Mouse (Mus musculus) liver, embryonic 12.5 days (tissue): ENCODE data around the gene Lrp5. TPM values are rescaled to one million over a fixed set of nuclear protein-coding genes. Genes with fewer than 3 reads are reported as not detected.

ENCODE experiments used
- ATAC-seq: fragments of 200-750 bp; cut with Nextera tagmentation; 2 replicates; pipeline ENCODE4 v1.8.0; 2017; ENCODE audit warnings: moderate number of reproducible peaks, mild to moderate bottlenecking, moderate library complexity
- H3K27ac ChIP-seq: fragments of 300-500 bp; sonication (generic); 2 replicates; pipeline ENCODE4 v1.5.1; 2016; ENCODE audit warnings: mild to moderate bottlenecking
- H3K27me3 ChIP-seq: fragments of 300-500 bp; sonication (generic); replicated peaks from 2 replicates; pipeline ENCODE4 v1.6.1; 2016; ENCODE audit warnings: mild to moderate bottlenecking, moderate library complexity
- H3K36me3 ChIP-seq: fragments of 300-500 bp; sonication (generic); 2 replicates; pipeline ENCODE4 v1.6.1; 2016; ENCODE audit warnings: mild to moderate bottlenecking, moderate library complexity
- H3K4me1 ChIP-seq: fragments of 300-500 bp; sonication (generic); 2 replicates; pipeline ENCODE4 v1.6.1; 2016
- H3K4me2 ChIP-seq: fragments of 300-500 bp; sonication (generic); 2 replicates; pipeline ENCODE4 v1.6.1; 2016; ENCODE audit warnings: mild to moderate bottlenecking, moderate library complexity
- H3K4me3 ChIP-seq: fragments of 300-500 bp; sonication (generic); 2 replicates; pipeline ENCODE4 v1.5.1; 2016; ENCODE audit warnings: mild to moderate bottlenecking, moderate library complexity
- H3K9ac ChIP-seq: fragments of 300-500 bp; sonication (generic); 2 replicates; pipeline ENCODE4 v1.6.1; 2016; ENCODE audit warnings: mild to moderate bottlenecking, moderate library complexity
- H3K9me3 ChIP-seq: fragments of 300-500 bp; sonication (generic); replicated peaks from 2 replicates; pipeline ENCODE4 v1.6.1; 2016; ENCODE audit warnings: mild to moderate bottlenecking, moderate library complexity
- WGBS: fragments of 180-500 bp; shearing (Covaris S2); methylation state at CpG from one replicate; pipeline ENCODE4 v1.1.7; 2016; ENCODE audit not compliant: insufficient replicate concordance; 5-methylcytosine and 5-hydroxymethylcytosine counted together
- polyA plus RNA-seq: library from polyadenylated mRNA; unstranded; fragments of >200 nt; fragmentation: Nextera tagmentation; extraction: Ambion mirVana; gene quantifications from 2 replicates; pipeline ENCODE4 v1.2.1, GENCODE M21; 2016

Gene Lrp5
- polyA plus RNA-seq, 1 experiment from 2014 or later, result 2.7 TPM

GRCm38 (mm10) chr19:3692414-3693145 is 6.2 kb upstream of the Lrp5 start:
- Histone ChIP-seq H3K4me3 (no peak overlapping the region), H3K27ac (no peak overlapping the region), H3K36me3 (no peaks in the 10 kb centered on the region), H3K9me3 (no peaks in the 10 kb centered on the region), H3K4me1 (peaks cover 10% of the 10 kb centered on the region; the same call in 1 of the 2 replicates), H3K27me3 (peaks cover 6% of the 10 kb centered on the region; the same call in 1 of the 2 replicates), H3K4me2 (no peak overlapping the region), H3K9ac (no peak overlapping the region)
- WGBS, result 48% methylated on average over 6 of the region's 6 CpGs
- no peak for ATAC-seq

GRCm38 (mm10) chr19:3691337-3691736 is 5.0 kb upstream of the Lrp5 start:
- H3K4me1 ChIP-seq, result peaks cover 22% of the 10 kb centered on the region
- H3K27ac ChIP-seq, result no peak overlapping the region
- H3K36me3 ChIP-seq, result no peaks in the 10 kb centered on the region
- no peak overlapping the region for H3K9ac ChIP-seq
- ATAC-seq, result no peak
- H3K4me3 ChIP-seq, result no peak overlapping the region
- 77% methylated on average over 5 of the region's 5 CpGs for WGBS
- H3K27me3 ChIP-seq, result peaks cover 18% of the 10 kb centered on the region
- H3K4me2 ChIP-seq, result no peak overlapping the region
- no peaks in the 10 kb centered on the region for H3K9me3 ChIP-seq

GRCm38 (mm10) chr19:3687676-3688171 is 1.4 kb upstream of the Lrp5 start:
- WGBS, result 21% methylated on average over 5 of the region's 5 CpGs
- H3K4me2 ChIP-seq, result no peak overlapping the region

DNA sequence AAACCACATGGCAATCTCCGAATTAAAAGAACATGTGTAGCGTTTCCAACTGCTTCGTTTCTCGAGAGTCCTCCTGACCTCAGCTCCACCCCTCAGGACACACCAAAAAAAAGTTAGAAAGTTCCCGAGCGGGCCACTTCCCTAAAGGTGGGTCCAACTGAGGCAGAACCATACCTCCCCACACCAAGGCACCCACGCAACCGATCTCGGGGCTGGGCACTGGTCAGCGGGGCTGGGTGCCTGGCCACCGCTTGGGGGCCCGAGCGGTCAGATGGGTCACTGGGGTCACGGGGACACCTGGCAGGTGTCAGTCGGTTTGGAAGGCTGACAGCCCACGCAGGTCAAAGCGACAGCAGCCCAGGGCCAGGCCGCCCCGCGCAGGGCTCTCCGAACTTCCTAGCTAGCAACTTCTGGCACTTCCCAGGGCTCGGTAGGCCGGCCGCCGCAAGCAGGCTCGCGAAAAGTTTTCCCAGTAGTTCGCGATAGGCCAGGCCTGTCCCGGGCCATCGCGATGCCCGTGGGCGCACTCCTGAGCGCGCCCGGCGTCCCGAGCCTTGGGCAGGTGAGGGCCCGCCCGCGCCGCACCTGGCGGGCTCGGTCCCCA is 651 bp downstream of the Lrp5 start:
- no peak for ATAC-seq
- peaks cover 71% of the 10 kb centered on the region for H3K4me1 ChIP-seq
- peak overlapping the region; percentile 79 for H3K9ac ChIP-seq
- H3K36me3 ChIP-seq, result no peaks in the 10 kb centered on the region
- peak overlapping the region; percentile 73 for H3K4me3 ChIP-seq
- H3K27ac ChIP-seq, result peak overlapping the region; percentile 75
- peak overlapping the region; percentile 94 for H3K4me2 ChIP-seq
- H3K27me3 ChIP-seq, result peaks cover 33% of the 10 kb centered on the region
- H3K9me3 ChIP-seq, result no peaks in the 10 kb centered on the region
- WGBS, result 1% methylated on average over 45 of the region's 45 CpGs

More at GRCm38 (mm10) chr19:3687676-3688171, 1.4 kb upstream of the Lrp5 start:
- Histone ChIP-seq H3K4me1 (peaks cover 53% of the 10 kb centered on the region), H3K9ac (no peak overlapping the region), H3K27me3 (peaks cover 33% of the 10 kb centered on the region), H3K4me3 (no peak overlapping the region), H3K36me3 (no peaks in the 10 kb centered on the region), H3K9me3 (no peaks in the 10 kb centered on the region), H3K27ac (peak overlapping the region; percentile 75)
- peak; percentile 67 for ATAC-seq

DNA sequence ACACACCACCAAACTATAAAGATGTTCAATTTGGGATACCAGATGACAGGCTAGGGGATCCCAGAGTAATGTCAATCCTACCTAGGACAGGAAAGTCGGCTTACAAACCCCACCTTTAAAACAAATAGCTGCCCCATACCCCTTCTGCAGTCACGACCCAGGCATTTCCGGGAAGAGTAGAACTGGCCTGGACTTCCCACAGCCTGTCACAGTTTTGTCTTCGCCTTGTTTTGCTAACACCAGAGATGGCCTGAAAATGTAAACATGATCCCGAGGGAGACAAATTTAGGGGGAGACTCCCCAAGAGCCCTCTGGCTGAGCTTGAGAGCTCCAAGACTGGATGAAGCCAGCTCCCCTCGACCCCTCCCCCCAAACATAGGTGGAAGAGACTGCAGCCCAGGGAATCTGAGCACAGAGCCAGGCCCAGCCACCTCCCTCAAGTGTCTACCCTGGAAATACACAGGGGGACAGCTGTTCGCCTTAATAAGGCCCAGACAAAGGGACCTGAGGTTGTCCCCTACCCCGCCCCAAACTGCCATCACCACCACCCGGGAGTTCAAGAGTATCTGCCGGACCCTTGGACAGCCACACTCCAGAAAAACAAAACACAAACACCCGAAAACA is 1.3 kb downstream of the Lrp5 start:
- ATAC-seq, result no peak
- H3K27me3 ChIP-seq, result peaks cover 33% of the 10 kb centered on the region
- H3K9me3 ChIP-seq, result no peaks in the 10 kb centered on the region
- H3K4me3 ChIP-seq, result peak overlapping the region; percentile 73
- H3K4me1 ChIP-seq, result peaks cover 77% of the 10 kb centered on the region
- H3K9ac ChIP-seq, result peak overlapping the region; percentile 79
- 15% methylated on average over 11 of the region's 11 CpGs for WGBS
- H3K4me2 ChIP-seq, result peak overlapping the region; percentile 94
- H3K36me3 ChIP-seq, result no peaks in the 10 kb centered on the region
- peak overlapping the region; percentile 75 for H3K27ac ChIP-seq

DNA sequence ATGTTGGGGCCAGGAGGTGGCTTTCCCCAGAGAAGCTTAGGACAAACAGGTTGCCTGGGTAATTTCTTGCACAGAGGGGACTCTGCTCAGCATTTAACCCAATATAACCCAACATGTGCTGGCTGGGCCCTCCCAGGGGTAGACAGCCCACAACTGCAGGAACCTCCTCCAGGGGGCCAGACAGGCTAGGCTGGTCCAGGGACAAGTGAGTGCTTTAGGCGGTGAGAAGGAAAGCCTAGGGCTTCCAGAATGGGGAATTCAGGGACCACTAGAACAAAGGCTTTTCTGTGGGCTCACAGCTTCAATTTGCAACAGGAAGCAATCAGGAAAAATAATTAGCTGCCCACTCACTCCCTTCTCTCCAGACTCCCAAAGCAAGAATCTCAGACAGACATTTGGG is 1.9 kb downstream of the Lrp5 start:
- no peak overlapping the region for H3K9ac ChIP-seq

DNA sequence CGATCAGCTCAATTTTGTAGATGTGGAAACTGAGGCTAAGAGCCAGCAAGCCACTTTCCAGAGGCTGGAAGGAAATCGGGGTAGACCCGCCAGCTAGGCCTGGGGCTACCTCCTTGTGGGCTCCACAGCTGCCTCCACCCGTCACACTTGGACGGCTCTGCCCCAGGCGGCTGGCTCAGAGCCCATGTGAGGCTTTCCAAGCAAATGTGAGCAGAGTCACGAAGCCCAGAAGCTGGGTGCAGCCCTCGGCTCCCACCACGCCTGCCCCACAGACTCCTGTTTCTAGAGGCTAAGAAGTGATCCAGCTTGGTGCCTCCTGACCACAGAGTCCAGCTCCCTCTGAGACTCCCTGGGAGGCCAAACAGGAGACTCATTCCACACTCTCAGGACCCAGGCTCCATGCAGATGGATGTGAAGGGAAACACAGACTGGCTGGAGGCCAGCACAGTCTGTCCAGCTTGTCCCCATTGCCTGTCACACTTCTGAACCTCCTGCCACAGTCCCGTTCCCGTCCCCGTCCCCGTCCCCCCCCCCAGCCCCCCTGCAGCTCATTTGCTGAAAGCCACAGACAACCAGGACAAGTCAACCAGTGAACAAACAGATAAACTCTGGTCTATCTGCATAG is 4.9 kb downstream of the Lrp5 start:
- Histone ChIP-seq H3K36me3 (no peaks in the 10 kb centered on the region), H3K27ac (no peak overlapping the region; the same call in 1 of the 2 replicates), H3K4me1 (peaks cover 64% of the 10 kb centered on the region), H3K9ac (no peak overlapping the region), H3K27me3 (peaks cover 16% of the 10 kb centered on the region), H3K4me2 (0 out of 2 replicates have a peak overlapping the region, but pooled peaks have one; percentile 5), H3K4me3 (no peak overlapping the region), H3K9me3 (no peaks in the 10 kb centered on the region)
- ATAC-seq, result no peak
- WGBS, result 52% methylated on average over 13 of the region's 13 CpGs

More for the DNA sequence above, 1.9 kb downstream of the Lrp5 start:
- Histone ChIP-seq H3K9me3 (no peaks in the 10 kb centered on the region), H3K27ac (peak overlapping the region; percentile 75; the same call in 1 of the 2 replicates), H3K4me3 (peak overlapping the region; percentile 73; the same call in 1 of the 2 replicates), H3K27me3 (peaks cover 33% of the 10 kb centered on the region), H3K36me3 (no peaks in the 10 kb centered on the region), H3K4me1 (peaks cover 83% of the 10 kb centered on the region), H3K4me2 (peak overlapping the region; percentile 94)
- 24% methylated on average over 1 of the region's 1 CpGs for WGBS
- no peak for ATAC-seq

GRCm38 (mm10) chr19:3680732-3681131 is 5.6 kb downstream of the Lrp5 start:
- Histone ChIP-seq H3K9ac (no peak overlapping the region), H3K27ac (no peak overlapping the region; the same call in 1 of the 2 replicates), H3K36me3 (no peaks in the 10 kb centered on the region), H3K9me3 (no peaks in the 10 kb centered on the region), H3K4me2 (no peak overlapping the region), H3K27me3 (peaks cover 9% of the 10 kb centered on the region), H3K4me1 (peaks cover 58% of the 10 kb centered on the region), H3K4me3 (no peak overlapping the region)
- 75% methylated on average over 7 of the region's 7 CpGs for WGBS
- ATAC-seq, result no peak

DNA sequence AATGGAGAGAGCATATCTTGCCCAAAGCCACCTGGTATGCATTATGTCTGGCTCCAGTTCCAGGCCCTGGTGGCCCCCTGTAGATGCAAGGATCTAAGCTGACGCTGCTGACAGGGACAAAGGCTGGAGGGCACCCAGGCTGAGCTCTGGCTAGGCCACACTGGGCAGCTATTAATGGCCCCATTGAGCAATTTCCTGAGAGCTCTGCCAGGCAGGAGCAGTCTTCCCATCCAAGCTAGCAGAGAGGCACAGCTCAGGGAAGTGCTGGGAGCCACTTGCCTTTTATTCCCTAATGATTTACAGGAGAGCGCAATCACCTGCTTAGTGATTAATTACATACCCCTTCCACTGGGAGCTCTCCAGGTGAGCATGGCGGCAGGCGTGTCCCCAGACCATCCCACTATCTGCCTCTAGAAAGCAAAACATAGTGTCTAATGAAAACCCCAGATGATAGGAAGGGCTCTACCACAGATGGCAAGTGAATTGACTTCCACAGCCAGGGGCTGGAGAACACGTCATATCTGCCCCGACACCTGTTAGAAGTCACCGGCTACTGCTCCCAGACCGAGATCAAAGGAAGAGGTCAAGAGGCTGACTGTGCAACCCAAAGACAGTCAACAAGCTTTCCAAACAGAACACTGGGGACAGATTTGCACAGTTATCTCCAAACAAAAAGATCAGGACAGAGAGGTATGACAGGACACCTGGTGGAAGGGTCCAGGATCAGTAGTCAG is 12.1 kb downstream of the Lrp5 start:
- 71% methylated on average over 8 of the region's 8 CpGs for WGBS
- Histone ChIP-seq H3K9ac (no peak overlapping the region), H3K27me3 (no peaks in the 10 kb centered on the region), H3K27ac (peak overlapping the region; percentile 54; the same call in 1 of the 2 replicates), H3K4me3 (no peak overlapping the region), H3K36me3 (peaks cover 18% of the 10 kb centered on the region), H3K4me1 (peaks cover 19% of the 10 kb centered on the region), H3K4me2 (no peak overlapping the region), H3K9me3 (0 out of 2 replicates have a peak, but pooled peaks cover 4% of the 10 kb centered on the region)
- peak; percentile 73 for ATAC-seq

DNA sequence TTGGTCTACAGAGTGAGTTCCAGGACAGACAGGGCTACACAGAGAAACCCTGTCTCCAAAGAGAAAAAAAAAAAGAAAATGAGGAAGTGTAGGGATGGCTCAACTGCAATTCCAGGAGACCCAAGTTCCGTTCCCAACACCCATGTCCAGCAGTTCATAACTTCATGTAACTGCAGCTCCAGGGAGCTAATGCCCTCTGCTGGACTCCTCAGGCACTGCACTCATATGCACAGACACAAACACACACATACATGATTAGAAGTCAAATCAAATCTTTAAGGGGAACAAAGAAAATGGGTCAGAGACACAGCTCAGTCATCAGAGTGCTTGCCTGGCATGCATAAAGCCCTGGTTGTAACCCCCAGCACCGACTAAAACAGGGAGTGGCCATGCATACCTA is 13.2 kb downstream of the Lrp5 start:
- H3K27ac ChIP-seq, result 0 out of 2 replicates have a peak overlapping the region, but pooled peaks have one; percentile 15
- WGBS, result 79% methylated on average over 2 of the region's 2 CpGs
- no peak overlapping the region for H3K4me2 ChIP-seq
- peaks cover 18% of the 10 kb centered on the region for H3K36me3 ChIP-seq
- ATAC-seq, result no peak
- peaks cover 30% of the 10 kb centered on the region for H3K4me1 ChIP-seq
- H3K9ac ChIP-seq, result no peak overlapping the region
- H3K9me3 ChIP-seq, result 0 out of 2 replicates have a peak, but pooled peaks cover 4% of the 10 kb centered on the region
- H3K27me3 ChIP-seq, result no peaks in the 10 kb centered on the region
- no peak overlapping the region for H3K4me3 ChIP-seq

DNA sequence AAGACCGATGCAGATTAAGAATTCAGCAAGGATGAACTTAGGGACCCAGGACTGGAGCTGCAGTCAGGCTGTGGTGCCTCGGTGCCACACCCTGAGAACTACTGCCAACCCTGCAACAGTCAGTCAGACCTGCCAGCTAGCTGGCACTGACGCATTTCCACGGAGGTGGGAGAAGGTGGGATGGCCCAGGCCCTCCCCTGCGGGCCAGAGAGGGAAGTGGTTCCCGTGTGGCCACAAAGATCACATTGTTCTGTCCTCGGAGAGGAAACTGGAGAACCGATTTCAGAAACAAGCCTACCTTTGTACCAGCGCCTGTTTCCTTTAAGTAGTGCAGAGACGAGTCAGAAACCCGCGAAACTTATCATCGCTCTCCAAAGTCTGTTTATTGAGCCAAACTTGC is 17.3 kb downstream of the Lrp5 start:
- ATAC-seq, result no peak
- peak overlapping the region; percentile 11 for H3K27ac ChIP-seq
- no peak overlapping the region for H3K9ac ChIP-seq
- 22% methylated on average over 13 of the region's 13 CpGs for WGBS
- H3K4me3 ChIP-seq, result no peak overlapping the region
- no peaks in the 10 kb centered on the region for H3K27me3 ChIP-seq
- peaks cover 65% of the 10 kb centered on the region for H3K4me1 ChIP-seq
- peaks cover 18% of the 10 kb centered on the region for H3K36me3 ChIP-seq
- 0 out of 2 replicates have a peak overlapping the region, but pooled peaks have one; percentile 2 for H3K4me2 ChIP-seq
- H3K9me3 ChIP-seq, result 0 out of 2 replicates have a peak, but pooled peaks cover 4% of the 10 kb centered on the region
